Mouse (Mus musculus) right cerebral cortex, postnatal 36 days (tissue): ENCODE data around the gene Hmgb2.
"Not testable (repeated sequence)": the region's sequence is repeated elsewhere in the genome, so short reads cannot be mapped to it uniquely, and the experiment has no call there.

Experiments used
- DNase-seq, 2 experiments: peaks; one replicate each; pipeline ENCODE4 v3.0.0; 2022; ENCODE audit warnings: low spot score in 2 of 2, mixed read lengths in 1 of 2

Gene Hmgb2

GRCm38 (mm10) chr8:57510791-57511315, 854 bp upstream of the Hmgb2 start:
- no peak for DNase-seq

- no peak for DNase-seq
These were observed 692 bp downstream of the Hmgb2 start for GRCm38 (mm10) chr8:57512141-57513056.

- DNase-seq: not testable (repeated sequence)
These were observed 1.5 kb downstream of the Hmgb2 start for GRCm38 (mm10) chr8:57513178-57513661.

- DNase-seq: not testable (repeated sequence)
These were observed 5.0 kb downstream of the Hmgb2 start for GRCm38 (mm10) chr8:57516685-57517084.

GRCm38 (mm10) chr8:57517723-57518122, 6.0 kb downstream of the Hmgb2 start:
- DNase-seq: no peak

GRCm38 (mm10) chr8:57520186-57520786, 8.6 kb downstream of the Hmgb2 start:
- DNase-seq: no peak

- no peak for DNase-seq
These were observed 16.3 kb downstream of the Hmgb2 start for GRCm38 (mm10) chr8:57528036-57528435.

GRCm38 (mm10) chr8:57530238-57530637, 18.5 kb downstream of the Hmgb2 start:
- no peak for DNase-seq

- DNase-seq: peak; percentile 44 to 50
These were observed 19.1 kb downstream of the Hmgb2 start for GRCm38 (mm10) chr8:57530666-57531349.

GRCm38 (mm10) chr8:57532223-57532622, 20.5 kb downstream of the Hmgb2 start:
- DNase-seq: no peak

GRCm38 (mm10) chr8:57533106-57533505, 21.4 kb downstream of the Hmgb2 start:
- DNase-seq: no peak

- no peak for DNase-seq
These were observed 22.8 kb downstream of the Hmgb2 start for GRCm38 (mm10) chr8:57534495-57534894.

GRCm38 (mm10) chr8:57536167-57536566, 24.5 kb downstream of the Hmgb2 start:
- no peak for DNase-seq

GRCm38 (mm10) chr8:57538601-57539000, 26.9 kb downstream of the Hmgb2 start:
- DNase-seq: no peak

- peak; percentile 36 to 53 for DNase-seq
These were observed 28.6 kb downstream of the Hmgb2 start for GRCm38 (mm10) chr8:57540110-57540838.

GRCm38 (mm10) chr8:57540951-57541350, 29.2 kb downstream of the Hmgb2 start:
- DNase-seq: no peak

- no peak for DNase-seq
These were observed 29.7 kb downstream of the Hmgb2 start for GRCm38 (mm10) chr8:57541405-57541804.

- no peak for DNase-seq
These were observed 34.7 kb downstream of the Hmgb2 start for GRCm38 (mm10) chr8:57546401-57546800.

- no peak for DNase-seq
These were observed 35.1 kb downstream of the Hmgb2 start for GRCm38 (mm10) chr8:57546834-57547233.

GRCm38 (mm10) chr8:57547581-57547980, 35.9 kb downstream of the Hmgb2 start:
- no peak for DNase-seq
